Mouse (Mus musculus): ENCODE data around the gene Brca2. TPM values are rescaled to one million over a fixed set of nuclear protein-coding genes. Genes with fewer than 3 reads are reported as not detected.

The Brca2 gene
- polyA plus RNA-seq, 1 experiment from 2014 or later = 29.3 TPM

DNA sequence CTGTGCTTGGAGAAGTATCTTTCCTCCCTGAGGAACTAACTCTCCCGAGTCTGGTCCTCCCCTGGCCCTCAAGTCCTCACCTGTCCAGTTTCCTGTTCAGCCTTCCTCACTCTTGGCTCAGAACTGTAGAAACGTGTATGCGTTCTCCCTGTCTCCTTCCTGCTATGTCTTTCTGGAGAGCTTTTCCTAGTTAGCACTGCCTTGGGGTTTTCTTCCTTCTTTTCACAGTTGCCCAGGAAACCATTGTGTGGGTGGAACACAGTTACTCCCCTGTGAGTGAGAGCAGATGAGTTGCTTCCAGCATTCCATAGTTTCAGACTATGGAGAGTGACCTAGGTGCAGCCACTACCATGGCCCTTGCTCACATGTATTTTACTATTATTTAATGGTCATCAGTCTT is 43.8 kb downstream of the Brca2 start:
- Histone ChIP-seq H3K4me3 (no peak overlapping the region), H3K27me3 (no peaks in the 10 kb centered on the region), H3K9ac (no peak overlapping the region), H3K27ac (no peak overlapping the region), H3K9me3 (no peaks in the 10 kb centered on the region), H3K36me3 (peaks cover 69% of the 10 kb centered on the region), H3K4me2 (no peak overlapping the region), H3K4me1 (no peaks in the 10 kb centered on the region)
- no peak for ATAC-seq (ENCODE audit: insufficient number of reproducible peaks, insufficient read depth, low FRiP score, low TSS enrichment, low read depth)
- WGBS = 76% methylated on average over 3 of the region's 3 CpGs

DNA sequence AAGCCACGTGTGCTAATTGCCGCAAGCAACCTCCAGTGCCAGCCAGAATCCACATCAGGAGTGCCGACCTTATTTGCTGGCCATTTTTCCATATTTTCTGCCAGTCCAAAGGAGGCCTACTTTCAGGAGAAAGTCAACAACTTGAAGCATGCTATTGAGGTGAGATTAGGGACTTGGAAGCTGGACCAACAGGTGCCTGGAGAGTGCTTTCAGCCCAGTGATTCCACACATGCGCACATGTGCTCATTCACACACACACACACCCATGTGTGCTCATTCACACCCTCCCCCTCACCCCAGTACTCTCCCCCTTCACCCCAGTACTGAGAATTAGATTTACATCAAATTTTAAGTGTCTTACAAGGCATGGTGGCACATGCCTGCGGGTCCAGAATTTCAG is 44.5 kb downstream of the Brca2 start:
- 96% methylated on average over 5 of the region's 5 CpGs for WGBS
- no peaks in the 10 kb centered on the region for H3K4me1 ChIP-seq
- no peak overlapping the region for H3K27ac ChIP-seq
- no peak overlapping the region for H3K9ac ChIP-seq
- H3K9me3 ChIP-seq = no peaks in the 10 kb centered on the region
- H3K4me3 ChIP-seq = no peak overlapping the region
- no peak overlapping the region for H3K4me2 ChIP-seq
- no peak for ATAC-seq (ENCODE audit: insufficient number of reproducible peaks, insufficient read depth, low FRiP score, low TSS enrichment, low read depth)
- H3K27me3 ChIP-seq = no peaks in the 10 kb centered on the region
- peaks cover 64% of the 10 kb centered on the region for H3K36me3 ChIP-seq

DNA sequence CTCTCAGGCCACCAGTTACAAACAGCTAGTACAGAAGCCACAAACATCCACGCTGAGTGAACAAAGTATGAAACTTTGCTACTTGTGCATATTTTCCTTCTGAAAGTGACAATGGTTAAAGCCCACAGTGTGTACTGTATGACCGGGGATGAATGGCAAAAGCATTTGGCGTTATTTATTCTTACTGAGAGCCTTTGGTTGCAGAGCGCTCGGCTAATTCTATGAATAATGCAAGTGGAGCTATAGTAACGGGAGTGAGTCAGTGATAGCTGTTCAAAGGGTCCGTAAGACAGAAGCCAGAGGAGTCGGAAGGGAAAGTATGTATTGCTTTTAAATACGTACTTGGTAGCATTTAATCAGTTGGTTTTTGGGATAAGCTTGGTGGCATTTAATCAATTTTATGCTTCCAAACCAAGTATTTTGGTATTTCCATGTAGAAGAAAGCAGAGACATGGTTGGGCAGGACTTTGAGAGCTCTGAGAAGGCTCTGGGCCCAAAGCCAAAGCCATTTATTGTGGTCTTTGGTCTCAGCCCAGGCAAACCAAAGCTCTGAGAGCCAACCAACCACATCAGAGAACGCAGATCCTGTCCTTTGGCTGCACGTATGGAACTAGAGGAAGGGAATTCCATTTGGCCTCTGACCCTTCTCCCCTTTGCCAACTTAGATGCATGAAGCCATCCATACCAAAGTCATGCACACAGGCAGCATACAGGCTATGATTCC is 48.2 kb downstream of the Brca2 start:
- Histone ChIP-seq H3K36me3 (peaks cover 45% of the 10 kb centered on the region), H3K27ac (no peak overlapping the region), H3K27me3 (no peaks in the 10 kb centered on the region), H3K9ac (no peak overlapping the region), H3K9me3 (no peaks in the 10 kb centered on the region), H3K4me1 (no peaks in the 10 kb centered on the region), H3K4me2 (no peak overlapping the region), H3K4me3 (no peak overlapping the region)
- 82% methylated on average over 11 of the region's 11 CpGs for WGBS
- ATAC-seq (ENCODE audit: insufficient number of reproducible peaks, insufficient read depth, low FRiP score, low TSS enrichment, low read depth) = no peak

DNA sequence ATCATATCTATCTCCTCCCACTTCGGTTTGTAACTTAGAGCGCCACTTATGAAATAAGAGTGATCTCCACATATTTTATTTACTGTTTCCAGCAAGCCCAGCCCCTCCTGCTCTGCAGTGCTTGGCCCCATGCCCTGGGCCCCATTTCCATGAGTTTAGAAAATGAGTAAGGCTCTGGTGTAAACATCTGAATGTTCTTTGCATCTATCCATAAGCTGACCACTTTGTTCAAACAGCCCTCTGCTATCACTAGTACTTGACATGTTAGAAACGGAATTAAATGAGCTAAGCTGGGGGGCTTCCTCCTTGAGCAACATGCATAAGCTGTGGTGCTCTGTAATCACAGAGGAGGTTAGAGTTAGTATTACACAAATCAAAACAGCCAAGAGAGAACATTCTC is 52.0 kb downstream of the Brca2 start:
- Histone ChIP-seq H3K27me3 (no peaks in the 10 kb centered on the region), H3K36me3 (peaks cover 20% of the 10 kb centered on the region), H3K4me3 (no peak overlapping the region), H3K4me2 (no peak overlapping the region), H3K9me3 (no peaks in the 10 kb centered on the region), H3K4me1 (peaks cover 8% of the 10 kb centered on the region), H3K27ac (no peak overlapping the region), H3K9ac (no peak overlapping the region)
- ATAC-seq (ENCODE audit: insufficient number of reproducible peaks, insufficient read depth, low FRiP score, low TSS enrichment, low read depth) = no peak
- 87% methylated on average over 3 of the region's 3 CpGs for WGBS

DNA sequence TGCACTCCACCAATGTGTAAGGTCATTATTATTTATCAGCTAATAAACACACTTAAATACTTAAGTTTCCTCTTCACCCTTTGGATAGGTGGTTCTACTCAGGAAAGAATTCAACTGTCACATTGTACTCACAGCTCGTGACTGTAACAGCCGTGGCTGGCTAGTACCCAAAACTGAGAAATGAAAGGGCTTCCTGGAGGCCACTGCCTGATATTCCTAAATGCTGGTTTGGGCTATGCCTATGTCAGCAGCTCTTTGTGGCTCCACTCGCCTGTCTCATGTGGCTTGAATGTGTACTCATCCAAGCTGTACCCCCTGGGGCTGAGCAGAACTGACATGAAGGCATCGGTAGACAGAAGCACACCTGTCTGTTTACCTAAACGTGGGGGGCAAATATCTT is 52.5 kb downstream of the Brca2 start:
- H3K27ac ChIP-seq = no peak overlapping the region
- no peak overlapping the region for H3K4me3 ChIP-seq
- WGBS = 67% methylated on average over 5 of the region's 5 CpGs
- H3K4me2 ChIP-seq = no peak overlapping the region
- peaks cover 16% of the 10 kb centered on the region for H3K36me3 ChIP-seq
- ATAC-seq (ENCODE audit: insufficient number of reproducible peaks, insufficient read depth, low FRiP score, low TSS enrichment, low read depth) = no peak
- peaks cover 8% of the 10 kb centered on the region for H3K4me1 ChIP-seq
- H3K9ac ChIP-seq = no peak overlapping the region
- no peaks in the 10 kb centered on the region for H3K27me3 ChIP-seq
- no peaks in the 10 kb centered on the region for H3K9me3 ChIP-seq

DNA sequence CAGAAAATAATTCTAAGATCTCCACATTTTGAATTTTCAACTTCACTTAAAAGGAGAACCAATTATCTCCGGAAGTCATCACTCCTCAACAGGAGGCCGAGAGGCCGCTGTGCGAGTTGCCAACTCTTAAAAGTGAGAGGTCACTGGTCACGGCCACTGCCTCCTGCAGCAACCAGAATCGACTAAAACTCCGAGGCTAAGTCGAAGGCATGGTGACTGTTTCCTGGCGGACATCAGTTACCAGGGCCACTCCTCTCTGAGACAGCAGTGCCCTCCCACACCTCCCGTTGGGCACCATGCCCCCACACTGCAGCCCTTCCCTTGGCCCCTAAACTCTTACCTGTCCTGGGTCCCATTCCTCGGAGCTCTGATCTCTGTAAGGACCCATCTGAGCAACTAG is 54.4 kb downstream of the Brca2 start:
- H3K4me1 ChIP-seq = peaks cover 8% of the 10 kb centered on the region
- WGBS = 86% methylated on average over 11 of the region's 11 CpGs
- H3K27ac ChIP-seq = no peak overlapping the region
- ATAC-seq (ENCODE audit: insufficient number of reproducible peaks, insufficient read depth, low FRiP score, low TSS enrichment, low read depth) = no peak
- no peak overlapping the region for H3K9ac ChIP-seq
- H3K4me3 ChIP-seq = no peak overlapping the region
- H3K4me2 ChIP-seq = no peak overlapping the region
- H3K27me3 ChIP-seq = no peaks in the 10 kb centered on the region
- peaks cover 3% of the 10 kb centered on the region; the same call in 1 of the 2 replicates for H3K36me3 ChIP-seq
- no peaks in the 10 kb centered on the region for H3K9me3 ChIP-seq

DNA sequence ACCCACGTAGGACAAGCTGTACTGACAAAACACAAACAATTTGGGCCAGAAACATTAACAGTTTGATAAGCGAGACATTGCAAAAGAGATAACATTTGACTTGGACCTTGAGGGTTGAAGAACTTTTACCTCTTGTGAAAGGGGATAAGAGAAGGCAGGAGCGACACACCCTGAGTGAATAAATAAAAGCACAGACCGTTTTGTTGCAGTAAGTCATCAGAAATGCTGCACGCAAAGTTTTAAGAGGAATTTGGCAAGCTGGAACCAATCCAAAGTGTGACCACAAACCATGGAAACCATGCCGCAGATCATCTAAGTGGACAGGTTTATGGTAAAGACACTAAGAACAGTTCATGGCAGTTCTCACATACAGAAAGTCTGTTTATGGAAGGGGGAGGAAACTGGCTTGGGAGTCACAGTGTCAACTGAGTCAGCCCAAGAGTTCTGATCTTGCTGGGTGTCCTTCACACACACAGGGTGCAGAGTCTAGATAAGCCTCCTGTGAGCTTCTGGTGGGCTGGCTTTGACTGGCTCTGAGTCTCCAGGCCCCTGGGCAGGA is 56.3 kb downstream of the Brca2 start:
- Histone ChIP-seq H3K27ac (no peak overlapping the region), H3K4me3 (no peak overlapping the region), H3K4me2 (no peak overlapping the region), H3K9ac (no peak overlapping the region), H3K36me3 (no peaks in the 10 kb centered on the region), H3K27me3 (no peaks in the 10 kb centered on the region), H3K4me1 (peaks cover 8% of the 10 kb centered on the region), H3K9me3 (no peaks in the 10 kb centered on the region)
- 63% methylated on average over 6 of the region's 6 CpGs for WGBS
- no peak for ATAC-seq (ENCODE audit: insufficient number of reproducible peaks, insufficient read depth, low FRiP score, low TSS enrichment, low read depth)

DNA sequence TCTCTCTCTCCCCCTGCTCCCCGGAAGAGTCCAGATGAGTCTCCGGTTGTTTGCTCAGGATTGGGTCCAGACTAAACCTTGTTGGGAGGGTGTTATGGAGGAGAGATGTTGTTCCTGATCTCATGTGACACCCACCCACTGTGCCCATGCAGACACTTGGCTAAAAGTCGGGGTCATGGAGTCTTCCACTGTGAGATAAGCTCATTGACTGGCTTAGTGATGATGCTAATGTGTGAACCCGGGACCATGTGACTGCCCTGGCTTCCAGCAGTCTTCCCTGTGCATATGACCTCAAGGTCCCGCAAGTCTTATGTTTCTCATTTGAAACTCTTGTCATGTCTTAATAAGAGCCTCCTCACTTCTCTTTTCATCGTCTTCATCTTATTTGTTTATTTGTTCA is 58.8 kb downstream of the Brca2 start:
- no peak for ATAC-seq (ENCODE audit: insufficient number of reproducible peaks, insufficient read depth, low FRiP score, low TSS enrichment, low read depth)
- Histone ChIP-seq H3K4me1 (peaks cover 8% of the 10 kb centered on the region), H3K36me3 (no peaks in the 10 kb centered on the region), H3K9me3 (no peaks in the 10 kb centered on the region), H3K9ac (no peak overlapping the region), H3K4me2 (no peak overlapping the region), H3K27ac (no peak overlapping the region), H3K4me3 (no peak overlapping the region), H3K27me3 (no peaks in the 10 kb centered on the region)
- WGBS = 77% methylated on average over 6 of the region's 6 CpGs

DNA sequence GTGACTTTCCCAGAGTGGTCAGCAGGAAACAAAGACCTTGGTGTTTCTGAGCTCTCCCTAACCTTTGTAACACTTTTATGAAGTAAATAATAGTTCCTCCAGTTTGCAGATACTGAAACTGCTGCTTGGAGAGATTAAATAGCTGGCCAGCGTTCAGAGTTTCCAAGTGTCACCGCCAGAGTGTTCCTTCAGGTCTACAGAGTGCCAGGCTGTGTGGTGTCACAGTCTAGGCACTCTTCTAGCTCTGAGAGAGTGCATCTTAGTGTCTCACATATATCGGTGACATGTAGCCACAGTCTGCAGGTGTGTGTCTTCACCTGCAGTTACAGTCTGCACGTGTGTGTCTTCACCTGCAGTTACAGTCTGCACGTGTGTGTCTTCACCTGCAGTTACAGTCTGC is 60.8 kb downstream of the Brca2 start:
- Histone ChIP-seq H3K9ac (no peak overlapping the region), H3K9me3 (no peaks in the 10 kb centered on the region), H3K36me3 (no peaks in the 10 kb centered on the region), H3K4me1 (peaks cover 8% of the 10 kb centered on the region), H3K27me3 (no peaks in the 10 kb centered on the region), H3K4me3 (no peak overlapping the region), H3K27ac (no peak overlapping the region), H3K4me2 (no peak overlapping the region)
- WGBS = 84% methylated on average over 5 of the region's 5 CpGs
- ATAC-seq (ENCODE audit: insufficient number of reproducible peaks, insufficient read depth, low FRiP score, low TSS enrichment, low read depth) = no peak

DNA sequence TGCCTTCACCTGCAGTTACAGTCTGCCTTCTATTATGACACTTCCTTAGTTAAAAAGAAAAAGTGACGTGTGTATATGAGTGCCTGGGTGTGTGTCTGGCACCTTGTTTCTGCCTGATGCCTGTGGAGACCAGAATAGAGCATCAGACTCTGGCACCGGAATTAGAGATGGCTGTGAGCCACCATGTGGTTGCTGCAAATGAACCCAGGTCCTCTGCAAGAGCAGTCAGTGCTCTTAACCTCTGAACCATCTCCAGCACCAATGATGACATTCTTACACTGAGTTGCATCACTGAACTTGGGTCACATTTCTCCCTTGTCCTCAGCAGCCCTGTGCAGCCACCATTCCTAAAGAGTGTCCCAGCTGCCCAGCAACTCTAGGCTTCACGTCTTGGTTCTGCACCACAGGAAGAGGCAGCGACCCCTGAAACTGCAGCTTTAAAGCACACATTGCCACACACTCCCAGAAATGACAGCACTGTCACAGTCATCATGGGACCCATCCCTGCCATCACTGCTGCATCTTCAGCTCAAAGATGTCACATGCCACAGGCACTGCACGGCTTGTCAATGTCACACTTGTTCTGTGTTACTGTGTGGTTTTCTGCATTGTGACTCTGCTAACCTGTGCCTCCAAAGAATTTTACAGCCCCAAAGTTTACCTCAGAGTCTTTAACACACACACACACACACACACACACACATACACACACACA is 61.3 kb downstream of the Brca2 start:
- Histone ChIP-seq H3K27me3 (no peaks in the 10 kb centered on the region), H3K9me3 (no peaks in the 10 kb centered on the region), H3K9ac (no peak overlapping the region), H3K27ac (no peak overlapping the region), H3K36me3 (no peaks in the 10 kb centered on the region), H3K4me2 (no peak overlapping the region), H3K4me1 (peaks cover 4% of the 10 kb centered on the region), H3K4me3 (no peak overlapping the region)
- WGBS = 68% methylated on average over 5 of the region's 5 CpGs
- no peak for ATAC-seq (ENCODE audit: insufficient number of reproducible peaks, insufficient read depth, low FRiP score, low TSS enrichment, low read depth)

DNA sequence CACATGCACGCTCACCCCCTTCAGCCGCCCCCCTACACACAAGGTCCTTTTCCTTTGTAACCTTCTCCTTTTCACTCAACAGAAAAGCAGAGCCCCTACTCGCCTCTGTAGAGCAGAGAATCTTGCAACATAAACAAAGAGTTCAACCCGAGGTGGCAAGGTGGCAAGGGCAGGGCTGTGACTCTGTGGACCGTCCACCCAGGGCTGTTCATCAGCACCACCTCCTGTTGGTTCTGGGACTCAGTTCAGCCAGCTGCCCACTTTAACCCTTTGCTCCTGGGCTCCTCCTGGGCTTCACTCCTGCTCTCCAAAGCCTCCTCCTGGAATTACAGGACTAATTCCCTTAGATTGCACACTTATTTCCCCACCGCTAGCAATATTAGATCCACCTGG is 61.9 kb downstream of the Brca2 start:
- 48% methylated on average over 6 of the region's 6 CpGs for WGBS
- ATAC-seq (ENCODE audit: insufficient number of reproducible peaks, insufficient read depth, low FRiP score, low TSS enrichment, low read depth) = no peak
- Histone ChIP-seq H3K4me1 (no peaks in the 10 kb centered on the region), H3K4me2 (no peak overlapping the region), H3K27me3 (no peaks in the 10 kb centered on the region), H3K9ac (no peak overlapping the region), H3K9me3 (no peaks in the 10 kb centered on the region), H3K27ac (no peak overlapping the region), H3K4me3 (no peak overlapping the region), H3K36me3 (no peaks in the 10 kb centered on the region)

DNA sequence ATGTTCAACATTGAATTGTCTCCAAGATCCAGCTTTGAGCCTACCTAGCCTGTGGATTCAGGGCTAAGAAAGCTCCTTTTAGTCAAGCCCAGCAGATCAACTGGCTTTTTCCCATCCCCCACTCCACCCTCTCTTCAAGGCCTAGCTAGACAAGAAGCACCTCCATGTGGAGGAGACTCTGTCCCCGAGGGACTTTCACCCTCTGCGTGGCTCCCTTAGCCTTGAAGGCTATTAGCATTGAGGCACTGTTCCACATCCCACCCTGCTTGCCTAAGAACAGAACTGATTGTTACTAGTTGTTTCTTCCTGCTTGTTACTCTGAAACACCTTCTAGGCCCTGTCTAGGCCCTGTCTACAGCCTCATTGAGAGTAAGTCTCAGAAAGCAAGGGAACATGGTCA is 67.5 kb downstream of the Brca2 start:
- Histone ChIP-seq H3K4me3 (no peak overlapping the region), H3K4me1 (peaks cover 11% of the 10 kb centered on the region), H3K9me3 (no peaks in the 10 kb centered on the region), H3K27me3 (peaks cover 31% of the 10 kb centered on the region), H3K36me3 (no peaks in the 10 kb centered on the region), H3K27ac (no peak overlapping the region), H3K4me2 (no peak overlapping the region), H3K9ac (no peak overlapping the region)
- ATAC-seq (ENCODE audit: insufficient number of reproducible peaks, insufficient read depth, low FRiP score, low TSS enrichment, low read depth) = no peak
- 75% methylated on average over 2 of the region's 2 CpGs for WGBS
